Mouse (Mus musculus): ENCODE results near the gene Rbm19.

DNA sequence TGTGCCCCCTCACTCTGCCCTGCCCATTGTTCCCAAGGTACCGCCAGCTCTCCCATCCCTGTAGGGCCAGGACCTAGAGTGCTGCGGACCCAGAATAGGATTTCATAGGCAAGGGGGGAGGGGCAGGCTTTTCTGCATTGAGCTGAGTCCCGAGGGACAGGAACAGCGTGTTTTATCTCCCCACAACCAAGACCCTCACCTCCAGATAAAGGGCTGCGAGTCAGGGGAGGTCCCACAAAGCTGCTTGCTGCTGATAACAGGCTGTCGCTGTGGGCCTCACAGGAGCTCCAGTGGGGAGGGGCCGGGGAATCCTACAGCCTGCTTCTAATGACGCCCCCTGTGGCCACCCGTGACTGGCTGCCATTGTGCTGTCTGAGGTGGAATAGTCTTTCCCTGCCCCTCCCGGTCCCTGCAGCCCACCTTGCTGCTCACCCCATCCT is 20.0 kb downstream of the Rbm19 start:
- TF ChIP-seq CTCF (IDR thresholded peaks at IDR 0.05; ENCODE audit: control insufficient read depth, insufficient read depth, low read length) = no peak
- no peak for TF ChIP-seq POLR2A (IDR thresholded peaks at IDR 0.05; ENCODE audit: borderline replicate concordance, control insufficient read depth, low read depth, low read length)

Measured in bone marrow, adult 2 months (tissue).